Comparison of ENCODE assay signal across 8 mouse cellular contexts in genomic region chr6:3967676-3968626, GRCm38 (mm10). TPM values are rescaled to one million over a fixed set of nuclear protein-coding genes. Genes with fewer than 3 reads are reported as not detected.
A peak's percentile ranks its signal among the peaks of the same experiment; 100 is the strongest.
DNase-seq lines count a peak whose midpoint lies in the region; ATAC-seq and TF ChIP-seq lines count a peak whose summit lies in the region.
"Had no signal": no experiment of that assay in that cellular context is flagged by ENCODE, and none has a peak within 500 bp of the region (broad histone marks: within the 10 kb centered on the region; RNA-seq: fewer than 3 reads in every experiment).

No protein-coding gene starts in this region.

- TF ChIP-seq POLR2A in liver, adult 2 months (IDR thresholded peaks at IDR 0.05; ENCODE audit: extremely low read depth, insufficient read depth, low read length): no peak

- H3K27ac ChIP-seq in hindbrain, embryonic 15.5 days (replicated peaks): no peak overlapping the region
- H3K27ac ChIP-seq in liver, adult 2 months (replicated peaks; ENCODE audit: insufficient read depth, low read depth, low read length): no peak overlapping the region
- no peak overlapping the region for H3K27ac ChIP-seq in midbrain, embryonic 13.5 days

- peak overlapping the region; percentile 43 for H3K4me2 ChIP-seq in hindbrain, embryonic 15.5 days
- H3K4me2 ChIP-seq in midbrain, embryonic 13.5 days (replicated peaks): peak overlapping the region; percentile 22; the same call in 1 of the 2 replicates

- no peak overlapping the region for H3K9ac ChIP-seq in hindbrain, embryonic 15.5 days
- no peak overlapping the region; the same call in 1 of the 2 replicates for H3K9ac ChIP-seq in liver, adult 2 months (ENCODE audit: low read depth, low read length)
- H3K9ac ChIP-seq in midbrain, embryonic 13.5 days (replicated peaks): no peak overlapping the region

- H3K4me3 ChIP-seq in hindbrain, embryonic 15.5 days: 0 out of 2 replicates have a peak overlapping the region, but pooled peaks have one; percentile 3
- H3K4me3 ChIP-seq in liver, adult 2 months (ENCODE audit: insufficient read depth, low read depth, low read length): peak overlapping the region; percentile 34
- no peak overlapping the region; the same call in 1 of the 2 replicates for H3K4me3 ChIP-seq in midbrain, embryonic 13.5 days (replicated peaks)

- peak; percentile 7 for DNase-seq in WW6 (ENCODE audit: low read depth, low spot score)
- DNase-seq in brain, adult 2 months (ENCODE audit: low read depth, low spot score): peak; percentile 12
- DNase-seq in gastrocnemius, postnatal 25 days: peak; percentile 14
- DNase-seq in liver, adult 2 months (ENCODE audit: extremely low read depth, low read depth, low spot score): no peak
- DNase-seq in urinary bladder, postnatal 14 days (ENCODE audit: low spot score): peak; percentile 34

- H3K79me2 ChIP-seq in liver, adult 2 months (ENCODE audit: control insufficient read depth, insufficient read depth, low read length): no peaks in the 10 kb centered on the region

- no peaks in the 10 kb centered on the region for H3K36me3 ChIP-seq in hindbrain, embryonic 15.5 days
- H3K36me3 ChIP-seq in liver, adult 2 months (ENCODE audit: control insufficient read depth, insufficient read depth, low read length): peaks cover 9% of the 10 kb centered on the region
- no peaks in the 10 kb centered on the region for H3K36me3 ChIP-seq in midbrain, embryonic 13.5 days

- no peaks in the 10 kb centered on the region for H3K9me3 ChIP-seq in hindbrain, embryonic 15.5 days
- H3K9me3 ChIP-seq in midbrain, embryonic 13.5 days: no peaks in the 10 kb centered on the region

- TF ChIP-seq CTCF in liver, adult 2 months (IDR thresholded peaks at IDR 0.05; ENCODE audit: low read depth, low read length): no peak

- no peaks in the 10 kb centered on the region for H3K27me3 ChIP-seq in hindbrain, embryonic 15.5 days
- no peaks in the 10 kb centered on the region for H3K27me3 ChIP-seq in liver, adult 2 months (ENCODE audit: control insufficient read depth, insufficient read depth, low read length)
- 0 out of 2 replicates have a peak, but pooled peaks cover 5% of the 10 kb centered on the region for H3K27me3 ChIP-seq in midbrain, embryonic 13.5 days

- WGBS in hindbrain, embryonic 15.5 days: 36% methylated on average over 31 of the region's 31 CpGs
- WGBS in liver, adult 2 months: 48% methylated on average over 31 of the region's 31 CpGs
- 36% methylated on average over 31 of the region's 31 CpGs for WGBS in midbrain, embryonic 13.5 days

- no peak for ATAC-seq in hindbrain, embryonic 15.5 days (ENCODE audit: low FRiP score, low read depth)
- no peak for ATAC-seq in midbrain, embryonic 13.5 days

- H3K4me1 ChIP-seq in hindbrain, embryonic 15.5 days (replicated peaks): no peaks in the 10 kb centered on the region
- H3K4me1 ChIP-seq in liver, adult 2 months (ENCODE audit: control insufficient read depth, insufficient read depth, low read length): peaks cover 2% of the 10 kb centered on the region
- no peaks in the 10 kb centered on the region for H3K4me1 ChIP-seq in midbrain, embryonic 13.5 days (replicated peaks)

RNA-seq across cellular contexts. Expression of gene Tfpi2, which starts 20.8 kb away (rescaled TPM):
- total RNA-seq in gastrocnemius, postnatal 25 days (2021): 1 to 10 TPM in 1 of 2 experiments, under 1 TPM in 1; 0.59 to 1.2 TPM
- polyA plus RNA-seq in hindbrain, embryonic 15.5 days (2015; fragmentation: Nextera tagmentation; extraction: Ambion mirVana): 0.41 and 0.51 TPM in 2 replicates
- 253 and 275 TPM in 2 replicates for total RNA-seq in liver, adult 2 months (2014; rRNA removed)
- 69.7 and 90.9 TPM in 2 replicates for polyA plus RNA-seq in liver, adult 2 months (2012; rRNA removed)
- polyA plus RNA-seq in midbrain, embryonic 13.5 days (2015; fragmentation: Nextera tagmentation; extraction: Ambion mirVana): 0.39 and 0.65 TPM in 2 replicates

RNA-seq across cellular contexts. Expression of gene Gngt1, which starts 25.6 kb away (rescaled TPM):
- not detected for total RNA-seq in gastrocnemius, postnatal 25 days (2021)
- not detected in 2 replicates for polyA plus RNA-seq in hindbrain, embryonic 15.5 days (2015; fragmentation: Nextera tagmentation; extraction: Ambion mirVana)
- 0.20 and 0.55 TPM in 2 replicates for total RNA-seq in liver, adult 2 months (2014; rRNA removed)
- polyA plus RNA-seq in liver, adult 2 months (2012; rRNA removed): not detected in 2 replicates
- polyA plus RNA-seq in midbrain, embryonic 13.5 days (2015; fragmentation: Nextera tagmentation; extraction: Ambion mirVana): not detected in 2 replicates
- polyA plus RNA-seq: cerebellum, adult 2 months had no signal

RNA-seq across cellular contexts. Expression of gene Gng11, which starts 35.8 kb away (rescaled TPM):
- total RNA-seq in gastrocnemius, postnatal 25 days (2021): 10 to 100 TPM; 27.8 to 29.4 TPM
- 28.0 and 33.4 TPM in 2 replicates for polyA plus RNA-seq in hindbrain, embryonic 15.5 days (2015; fragmentation: Nextera tagmentation; extraction: Ambion mirVana)
- 9.3 and 9.8 TPM in 2 replicates for total RNA-seq in liver, adult 2 months (2014; rRNA removed)
- 3.1 and 4.6 TPM in 2 replicates for polyA plus RNA-seq in liver, adult 2 months (2012; rRNA removed)
- polyA plus RNA-seq in midbrain, embryonic 13.5 days (2015; fragmentation: Nextera tagmentation; extraction: Ambion mirVana): 26.8 and 28.0 TPM in 2 replicates

Comparison
In these comparisons a context has a peak if more than half of its experiments do, and no peak if none do; other contexts are left out.
1. RNA of gene Tfpi2, which starts 20.8 kb away (polyA plus RNA-seq): 69.7 to 90.9 TPM in liver, adult 2 months; 0.39 to 0.65 TPM in midbrain, embryonic 13.5 days and 0.41 to 0.51 TPM in hindbrain, embryonic 15.5 days; every median in the first group is over 10 times any median in the second.